27 mouse cellular contexts compared by ENCODE assay signal in the genomic region with DNA sequence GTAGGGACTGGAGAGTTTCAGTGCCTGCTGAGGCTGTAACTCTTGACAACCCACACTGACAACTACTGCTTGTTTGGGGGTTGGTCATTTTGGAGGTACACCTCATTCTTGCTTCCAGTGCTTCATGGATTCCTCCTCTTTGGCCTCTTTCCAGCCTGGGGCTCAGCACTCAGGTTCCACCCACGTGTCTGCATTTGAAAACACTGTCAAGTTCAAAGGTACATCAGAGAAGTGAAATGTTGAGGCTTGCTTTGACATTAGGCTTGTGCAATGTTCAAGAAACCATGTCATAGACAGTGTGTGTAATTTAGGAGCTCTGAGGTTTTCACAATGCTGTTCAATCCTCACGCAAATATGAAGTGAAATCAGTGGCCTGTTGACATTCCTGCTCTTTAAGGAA.
"Had no signal": no experiment of that assay in that cellular context is flagged by ENCODE, and none has a peak within 500 bp of the region (broad histone marks: within the 10 kb centered on the region; RNA-seq: fewer than 3 reads in every experiment).

No protein-coding gene starts in this region.

- H3K4me1 ChIP-seq: heart, embryonic 13.5 days; heart, embryonic 15.5 days; hindbrain, embryonic 13.5 days; hindbrain, embryonic 15.5 days; kidney, embryonic 15.5 days; limb, embryonic 13.5 days; limb, embryonic 15.5 days had no signal

- H3K27me3 ChIP-seq: heart, embryonic 13.5 days; heart, embryonic 15.5 days; hindbrain, embryonic 13.5 days; hindbrain, embryonic 15.5 days; kidney, embryonic 15.5 days; limb, embryonic 13.5 days; limb, embryonic 15.5 days had no signal

- ATAC-seq: hindbrain, postnatal 0 days; intestine, embryonic 16.5 days had no signal

- H3K4me2 ChIP-seq: heart, embryonic 11.5 days; heart, embryonic 13.5 days; heart, embryonic 15.5 days; hindbrain, embryonic 13.5 days; hindbrain, embryonic 15.5 days; kidney, embryonic 15.5 days; limb, embryonic 13.5 days; limb, embryonic 15.5 days had no signal

- DNase-seq: gastrocnemius, adult 2 months; gastrocnemius, postnatal 10 days; gastrocnemius, postnatal 25 days; heart, adult 11 months; heart, adult 2 months; heart, postnatal 14 days; heart, postnatal 36 days; kidney, adult 11 months; kidney, adult 2 months; kidney, adult 9 months; kidney, postnatal 14 days; kidney, postnatal 36 days; layer of hippocampus, adult 9-11 months; layer of hippocampus, postnatal 36 days; left cerebral cortex, postnatal 4 days had no signal

- H3K27ac ChIP-seq: gastrocnemius, adult 2 months; heart, adult 2 months; heart, embryonic 13.5 days; heart, embryonic 15.5 days; hindbrain, embryonic 13.5 days; hindbrain, embryonic 15.5 days; hindbrain, postnatal 0 days; kidney, embryonic 15.5 days; kidney, postnatal 0 days; limb, embryonic 13.5 days; limb, embryonic 15.5 days; liver, embryonic 14.5 days had no signal

- H3K9ac ChIP-seq: heart, embryonic 13.5 days; heart, embryonic 15.5 days; hindbrain, embryonic 13.5 days; hindbrain, embryonic 15.5 days; kidney, embryonic 15.5 days; limb, embryonic 13.5 days; limb, embryonic 15.5 days; liver, embryonic 14.5 days had no signal

- H3K4me3 ChIP-seq: gastrocnemius, adult 2 months; heart, adult 2 months; heart, embryonic 13.5 days; heart, embryonic 15.5 days; hindbrain, embryonic 13.5 days; hindbrain, embryonic 15.5 days; kidney, embryonic 15.5 days; limb, embryonic 13.5 days; limb, embryonic 15.5 days had no signal

- H3K36me3 ChIP-seq: heart, embryonic 13.5 days; heart, embryonic 15.5 days; hindbrain, embryonic 13.5 days; hindbrain, embryonic 15.5 days; kidney, embryonic 15.5 days; limb, embryonic 13.5 days; limb, embryonic 15.5 days had no signal

- H3K9me3 ChIP-seq: heart, embryonic 13.5 days; heart, embryonic 15.5 days; hindbrain, embryonic 13.5 days; hindbrain, embryonic 15.5 days; kidney, embryonic 15.5 days; limb, embryonic 13.5 days; limb, embryonic 15.5 days had no signal
